Mouse (Mus musculus) cortical plate, adult 2 months (tissue): ENCODE results near the gene Fam53a.

ENCODE experiments used
- CTCF ChIP-seq: fragments of 200-500 bp; IDR thresholded peaks from 2 replicates; pipeline ENCODE4 v1.5.1; 2011; ENCODE audit warnings: mild to moderate bottlenecking, control low read depth, low read length; ENCODE audit not compliant: insufficient read depth; ENCODE audit errors: extremely low read depth
- POLR2A ChIP-seq: fragments of 200-500 bp; IDR thresholded peaks from 2 replicates; pipeline ENCODE4 v1.6.1; 2011; ENCODE audit warnings: mild to moderate bottlenecking, low read length, control low read depth; ENCODE audit not compliant: insufficient read depth; ENCODE audit errors: extremely low read depth

GRCm38 (mm10) chr5:33614391-33614790 lies 15.0 kb downstream of the Fam53a start:
- TF ChIP-seq POLR2A, result no peak
- TF ChIP-seq CTCF, result no peak
